Mouse (Mus musculus) testis, adult 2 months (tissue): ENCODE data around the gene Ptgir.

Experiments used
- CTCF ChIP-seq: fragments of 200-500 bp; IDR thresholded peaks from 2 replicates; pipeline ENCODE4 v1.5.1; 2012; ENCODE audit warnings: low read depth, mild to moderate bottlenecking, inconsistent platforms, low read length, moderate library complexity; ENCODE audit not compliant: control insufficient read depth, insufficient read depth, insufficient replicate concordance
- POLR2A ChIP-seq: fragments of 200-500 bp; IDR thresholded peaks from 2 replicates; pipeline ENCODE4 v1.6.1; 2012; ENCODE audit warnings: low read depth, mild to moderate bottlenecking, inconsistent platforms, low read length, moderate library complexity; ENCODE audit not compliant: control insufficient read depth

DNA sequence AGATGAGACGGTGACA is 31.2 kb upstream of the Ptgir start, which contains the start of gene Dact3:
- TF ChIP-seq POLR2A = no peak
- TF ChIP-seq CTCF = no peak
